Mouse (Mus musculus): Measurements from ENCODE around the gene Dpm2. TPM values are rescaled to one million over a fixed set of nuclear protein-coding genes. Genes with fewer than 3 reads are reported as not detected.

Gene Dpm2
- total RNA-seq, 2 experiments from 2014 or later, result 61.9 to 64.5 TPM

DNA sequence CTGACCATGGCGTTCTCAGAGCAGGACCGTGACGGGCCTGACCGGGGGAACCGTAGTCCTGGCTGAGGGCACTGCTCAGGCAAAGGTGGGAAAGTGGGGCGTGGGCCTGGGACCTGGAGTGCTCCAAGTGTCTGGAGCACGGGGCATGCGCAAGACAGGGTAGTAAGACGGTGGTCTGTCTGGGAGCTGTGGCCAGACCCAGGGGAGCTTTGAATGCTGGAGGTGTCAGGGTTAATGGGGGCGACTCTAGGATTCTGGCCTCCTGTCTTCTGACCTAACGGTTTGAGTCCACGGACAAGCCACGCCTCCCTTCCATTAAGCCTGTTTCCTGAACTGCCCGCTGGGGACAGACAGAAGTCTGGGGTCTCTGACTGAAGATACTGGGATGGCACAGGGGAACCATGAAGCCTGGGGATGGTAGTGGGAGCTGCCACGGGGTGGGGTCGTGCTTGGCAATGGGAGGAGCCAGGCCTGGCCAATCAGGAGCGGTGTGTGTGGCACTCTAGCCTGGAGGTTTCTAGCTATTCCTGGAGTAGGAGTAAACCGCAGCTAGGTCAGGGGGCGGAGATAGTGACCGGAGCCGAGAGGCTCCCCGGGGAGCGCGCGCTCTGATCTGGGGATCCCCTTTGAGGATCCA, 37.6 kb downstream of the Dpm2 start:
- peak in 1 of 2 experiments; percentile 69 for DNase-seq (ENCODE audit: low spot score in 2 of 2)

DNA sequence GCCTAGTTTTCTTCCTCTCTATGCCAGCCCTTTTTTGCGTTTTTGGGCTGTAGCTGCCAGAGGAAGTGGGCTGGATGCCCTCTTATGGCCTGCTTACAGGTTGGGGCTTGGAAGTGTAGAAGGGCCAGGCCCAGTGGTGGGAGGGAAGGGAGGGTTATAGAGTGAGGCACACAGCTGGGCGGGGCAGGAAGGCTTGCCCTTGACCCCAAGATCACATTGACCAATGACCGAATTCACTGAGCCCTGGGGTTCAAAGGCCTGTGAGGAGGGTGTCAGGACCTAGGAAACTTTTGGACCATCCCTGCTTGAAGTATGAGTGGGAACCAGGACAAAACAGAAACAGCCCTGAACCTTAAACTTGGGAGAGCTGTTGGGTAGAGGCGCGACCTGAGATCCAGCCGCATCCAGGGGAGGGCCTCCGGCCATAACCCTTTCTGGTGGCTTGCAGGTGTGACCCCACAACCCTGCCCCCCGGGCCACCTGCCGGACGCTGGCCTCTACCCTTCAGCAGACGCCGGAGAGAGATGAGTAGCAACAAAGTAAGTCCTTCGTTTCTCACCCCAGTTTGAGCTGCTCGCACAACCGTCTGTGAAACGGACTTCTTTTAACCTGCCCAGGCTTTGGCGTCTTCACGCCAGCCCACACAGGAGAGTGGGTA, 38.2 kb downstream of the Dpm2 start:
- peak in 1 of 2 experiments; percentile 50 for DNase-seq (ENCODE audit: low spot score in 2 of 2)

DNA sequence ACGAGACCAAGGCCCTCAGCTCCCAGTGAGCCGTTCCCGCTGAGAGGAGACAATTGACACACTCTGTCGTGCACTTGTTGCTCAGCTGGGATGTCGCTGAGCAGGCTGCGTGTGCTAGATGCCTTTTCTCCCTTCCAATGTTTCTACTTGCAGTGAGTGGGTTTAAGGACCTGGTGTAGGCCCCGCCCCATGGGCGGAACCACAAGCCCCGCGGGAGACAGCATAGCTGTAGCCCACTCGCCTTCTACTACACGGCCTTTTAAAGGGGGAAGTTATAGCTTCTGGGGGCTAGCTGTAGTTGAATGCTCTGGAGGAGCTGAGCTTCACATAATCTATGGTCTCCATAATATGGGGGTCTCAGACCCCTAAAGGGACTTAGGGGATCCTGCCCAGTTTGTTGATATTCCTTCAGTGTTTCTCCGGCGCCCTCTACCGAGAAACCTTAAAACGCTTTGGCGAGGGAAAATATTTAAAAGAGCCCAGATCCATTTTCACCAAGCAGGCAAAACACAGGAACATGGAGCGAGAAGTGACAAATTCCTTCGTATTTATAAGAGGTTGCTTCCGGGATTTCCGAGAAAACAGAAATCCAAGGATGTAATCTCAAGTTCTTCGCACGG, 40.1 kb downstream of the Dpm2 start:
- DNase-seq (ENCODE audit: low spot score in 2 of 2), result no peak

DNA sequence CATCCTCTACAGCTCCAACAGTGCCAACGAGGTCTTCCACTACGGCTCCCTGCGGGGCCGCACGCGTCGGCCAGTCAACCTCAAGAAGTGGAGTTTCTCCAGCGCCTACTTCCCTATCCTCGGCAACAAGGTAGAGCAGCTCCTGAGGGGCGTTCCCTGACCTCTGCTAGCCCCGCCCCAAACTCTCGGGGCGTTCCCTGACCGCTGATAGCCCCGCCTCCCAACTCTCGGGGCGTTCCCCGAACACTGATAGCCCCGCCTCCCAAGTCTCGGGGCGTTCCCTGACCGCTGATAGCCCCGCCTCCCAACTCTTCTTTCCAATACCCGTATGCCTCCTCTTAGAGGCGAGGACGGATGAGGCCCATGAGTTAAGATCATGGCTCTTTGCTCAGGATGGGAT, 41.6 kb downstream of the Dpm2 start:
- no peak for DNase-seq (ENCODE audit: low spot score in 2 of 2)

DNA sequence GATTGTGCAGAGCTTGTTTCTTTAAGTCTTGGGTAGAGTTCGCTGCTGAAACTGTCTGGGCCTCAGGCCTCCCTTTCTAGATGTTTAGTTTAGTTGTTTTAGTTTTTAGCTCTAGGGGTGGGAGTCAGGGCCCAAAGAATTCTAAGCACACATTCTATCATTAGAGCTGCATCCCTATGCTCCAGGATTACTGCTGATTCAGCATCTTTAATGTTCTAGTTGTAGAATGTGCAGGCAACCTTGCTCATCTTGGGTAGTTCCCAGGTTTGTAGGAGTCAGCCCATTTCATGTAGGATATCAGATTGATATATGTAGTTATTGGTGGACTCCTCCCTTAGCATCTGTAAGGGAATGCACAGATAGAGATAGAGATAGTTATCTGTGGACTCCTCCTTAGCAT, 46.5 kb downstream of the Dpm2 start:
- DNase-seq (ENCODE audit: low spot score in 2 of 2), result no peak

DNA sequence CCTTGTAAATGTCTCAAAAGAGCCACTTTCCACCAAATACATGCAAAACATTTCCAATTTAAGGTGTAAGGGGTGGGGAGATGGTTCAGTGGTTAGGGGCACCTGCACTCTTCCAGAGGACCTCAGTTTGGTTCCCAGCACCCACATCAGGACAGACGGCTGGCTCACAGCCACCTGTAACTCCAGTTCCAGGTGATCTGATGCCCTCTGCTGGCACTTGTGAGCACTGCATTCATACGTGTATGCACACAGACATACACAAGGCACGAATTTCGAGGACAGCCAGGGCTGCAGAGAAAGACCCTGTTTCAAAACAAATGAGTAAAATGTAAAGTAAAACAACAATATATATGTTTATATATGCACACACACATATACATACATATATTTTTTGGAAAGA, 46.9 kb downstream of the Dpm2 start:
- DNase-seq (ENCODE audit: low spot score in 2 of 2), result no peak

DNA sequence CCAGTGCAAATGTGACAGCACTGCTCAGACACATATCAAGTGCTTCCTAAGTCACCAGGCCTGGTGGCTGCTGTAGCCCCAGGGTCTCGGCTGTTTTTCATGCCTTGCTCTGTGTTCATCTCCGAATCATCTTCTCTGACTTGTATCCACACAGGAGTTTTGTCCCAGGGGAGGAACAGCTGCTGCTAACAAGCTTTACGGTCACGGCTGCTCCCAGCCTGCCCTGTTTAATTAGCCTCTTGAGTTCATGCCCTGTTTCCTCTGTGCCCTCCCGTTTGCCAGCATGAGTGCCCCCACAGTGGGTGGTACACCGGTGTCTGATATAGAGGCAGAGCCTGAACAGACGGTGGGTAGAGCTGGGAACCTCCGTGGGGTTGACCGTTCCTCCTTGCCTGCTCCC, 47.4 kb downstream of the Dpm2 start:
- DNase-seq (ENCODE audit: low spot score in 2 of 2), result no peak

DNA sequence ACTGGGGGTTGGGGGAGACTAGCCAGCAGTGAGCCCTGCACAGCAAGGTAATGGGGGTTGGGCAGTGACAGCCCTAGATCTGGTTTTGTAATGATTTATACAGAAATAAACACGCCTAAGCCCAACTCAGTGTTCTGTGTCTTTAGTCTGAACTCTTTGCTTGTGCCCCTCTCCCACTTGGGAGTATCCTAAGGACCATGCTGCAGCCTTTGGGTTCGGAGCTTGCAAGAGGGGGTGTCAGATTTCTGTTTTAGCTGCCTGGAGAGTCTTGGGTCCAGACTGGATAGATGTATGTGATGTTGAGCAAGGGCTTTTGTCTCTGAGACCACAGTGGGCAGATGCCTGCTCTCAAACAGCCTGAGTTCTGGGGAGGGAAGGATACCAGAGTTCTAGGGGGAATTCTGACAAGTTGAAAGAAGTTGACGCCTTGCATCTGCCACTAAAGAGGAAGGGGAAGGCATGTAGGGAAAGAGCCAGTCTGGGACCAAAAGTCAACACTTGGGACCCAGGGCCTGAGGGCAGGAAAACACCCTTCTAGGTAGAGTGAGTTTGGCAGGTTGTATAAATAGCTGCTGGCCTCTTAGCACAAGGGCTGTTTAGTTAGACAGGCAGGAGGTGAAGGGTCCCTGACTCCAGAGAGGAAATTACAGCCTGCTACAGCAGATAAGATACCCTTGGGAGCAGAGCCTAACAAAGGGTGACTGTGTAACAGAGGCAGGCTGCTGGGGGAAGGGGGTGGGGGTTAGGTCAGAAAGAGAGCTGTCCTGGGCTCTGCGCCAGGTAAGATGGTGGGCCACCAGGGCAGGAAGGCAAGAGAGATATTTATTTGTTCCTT, 50.2 kb downstream of the Dpm2 start:
- no peak for DNase-seq (ENCODE audit: low spot score in 2 of 2)

DNA sequence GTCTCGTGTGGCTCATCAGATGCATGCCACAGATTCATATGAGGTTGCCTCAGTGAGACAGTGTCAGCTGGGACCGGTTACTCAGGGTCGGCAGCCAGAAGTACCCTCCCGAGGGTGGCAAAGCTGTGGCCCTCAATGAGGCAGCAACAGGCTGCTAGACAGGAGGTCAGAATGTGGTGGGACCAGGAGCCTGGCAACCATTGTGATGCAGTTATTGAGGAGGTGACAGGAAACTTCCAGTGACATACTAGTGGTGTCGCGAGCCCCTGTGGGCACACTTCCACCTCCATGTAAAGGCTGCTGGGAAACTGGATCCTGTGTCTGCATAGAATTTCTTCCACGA, 50.8 kb downstream of the Dpm2 start, which contains the start of gene Ak1:
TSS of gene Ak1 (plus strand) at position 242 of the 343 bp plus-strand sequence.
- DNase-seq (ENCODE audit: low spot score in 2 of 2), result no peak

Other genes starting within 250 kb of the Dpm2 start
- gene Ciz1, start 218.5 kb upstream of the Dpm2 start, total RNA-seq (2021), result 100 to 1,000 TPM in 1 of 2 experiments, 10 to 100 TPM in 1; 97.7 to 106 TPM
- 10 to 100 TPM; 41.3 to 43.4 TPM for gene Dnm1, start 217.5 kb upstream of the Dpm2 start, total RNA-seq (2021)
- 100 to 1,000 TPM in 1 of 2 experiments, 10 to 100 TPM in 1; 94.9 to 121 TPM for gene 1110008P14Rik, start 188.9 kb upstream of the Dpm2 start, total RNA-seq (2021)
- gene Lcn2, start 182.6 kb upstream of the Dpm2 start, total RNA-seq (2021), result 10 to 100 TPM; 11.5 to 33.6 TPM
- gene Ptges2, start 175.0 kb upstream of the Dpm2 start, total RNA-seq (2021), result 10 to 100 TPM; 49.2 to 60.7 TPM
- gene Naif1, start 120.4 kb upstream of the Dpm2 start, total RNA-seq (2021), result 1 to 10 TPM; 4.1 to 4.2 TPM
- 10 to 100 TPM; 28.0 to 33.7 TPM for gene Slc25a25, start 119.4 kb upstream of the Dpm2 start, total RNA-seq (2021)
- 10 to 100 TPM; 36.6 to 38.0 TPM for gene Fam102a, start 35.5 kb upstream of the Dpm2 start, total RNA-seq (2021)
- under 1 TPM; 0.31 to 0.73 TPM for gene Pip5kl1, start 3.9 kb downstream of the Dpm2 start, total RNA-seq (2021)
- gene 9430097D07Rik, start 4.8 kb downstream of the Dpm2 start, total RNA-seq (2021), result not detected
- gene St6galnac4, start 16.2 kb downstream of the Dpm2 start, total RNA-seq (2021), result 10 to 100 TPM; 16.4 to 19.4 TPM
- 10 to 100 TPM; 53.0 to 58.0 TPM for gene St6galnac6, start 28.9 kb downstream of the Dpm2 start, total RNA-seq (2021)
- gene Ak1, start 50.9 kb downstream of the Dpm2 start, total RNA-seq (2021), result 10 to 100 TPM; 53.4 to 68.7 TPM
- gene Eng, start 75.7 kb downstream of the Dpm2 start, total RNA-seq (2021), result 100 to 1,000 TPM in 1 of 2 experiments, 10 to 100 TPM in 1; 97.4 to 103 TPM
- 10 to 100 TPM; 33.2 to 36.2 TPM for gene Fpgs, start 133.3 kb downstream of the Dpm2 start, total RNA-seq (2021)
- 100 to 1,000 TPM; 102 to 105 TPM for gene Cdk9, start 142.2 kb downstream of the Dpm2 start, total RNA-seq (2021)
- gene Sh2d3c, start 150.2 kb downstream of the Dpm2 start, total RNA-seq (2021), result 10 to 100 TPM; 32.3 to 32.9 TPM
- under 1 TPM in 1 of 2 experiments, not detected in 1; 0.28 TPM for gene 6330409D20Rik, start 170.2 kb downstream of the Dpm2 start, total RNA-seq (2021)
- gene Tor2a, start 186.4 kb downstream of the Dpm2 start, total RNA-seq (2021), result 10 to 100 TPM; 31.5 to 36.5 TPM
- under 1 TPM in 1 of 2 experiments, not detected in 1; 0.23 TPM for gene Ttc16, start 204.8 kb downstream of the Dpm2 start, total RNA-seq (2021)
- 1 to 10 TPM; 4.0 to 5.2 TPM for gene Ptrh1, start 204.9 kb downstream of the Dpm2 start, total RNA-seq (2021)
- not detected for gene Cfap157, start 213.6 kb downstream of the Dpm2 start, total RNA-seq (2021)

Measured in adrenal gland, postnatal 4 days (tissue).